Mouse (Mus musculus) heart, postnatal 0 days (tissue): Measurements from ENCODE around the gene C87977. TPM values are rescaled to one million over a fixed set of nuclear protein-coding genes. Genes with fewer than 3 reads are reported as not detected.
"Not testable (repeated sequence)": the region's sequence is repeated elsewhere in the genome, so short reads cannot be mapped to it uniquely, and the experiment has no call there.

ENCODE experiments used
- ATAC-seq: fragments of 200-750 bp; cut with Nextera tagmentation; 2 replicates; pipeline ENCODE4 v1.8.0; 2017; ENCODE audit warnings: low read depth, moderate number of reproducible peaks, moderate library complexity; ENCODE audit not compliant: insufficient read depth
- DNase-seq: peaks from one replicate; pipeline ENCODE4 v3.0.0-alpha.2; 2016; ENCODE audit warnings: low spot score
- H3K27ac ChIP-seq: fragments of 300-500 bp; sonication (generic); 2 replicates; pipeline ENCODE4 v1.5.1; 2014; ENCODE audit warnings: low read depth, mild to moderate bottlenecking
- H3K27me3 ChIP-seq: fragments of 300-500 bp; sonication (generic); 2 replicates; pipeline ENCODE4 v1.6.1; 2014; ENCODE audit warnings: low read length, mixed read lengths; ENCODE audit not compliant: control insufficient read depth, insufficient read depth
- H3K36me3 ChIP-seq: fragments of 300-500 bp; sonication (generic); replicated peaks from 2 replicates; pipeline ENCODE4 v1.6.1; 2014; ENCODE audit warnings: low read length, mixed read lengths; ENCODE audit not compliant: control insufficient read depth, insufficient read depth
- H3K4me1 ChIP-seq: fragments of 300-500 bp; sonication (generic); 2 replicates; pipeline ENCODE4 v1.6.1; 2014; ENCODE audit warnings: antibody characterized with exemption; ENCODE audit not compliant: control insufficient read depth, insufficient read depth
- H3K4me2 ChIP-seq: fragments of 300-500 bp; sonication (generic); 2 replicates; pipeline ENCODE4 v1.6.1; 2014; ENCODE audit warnings: low read depth, mild to moderate bottlenecking, low read length, moderate library complexity
- H3K4me3 ChIP-seq: fragments of 300-500 bp; sonication (generic); 2 replicates; pipeline ENCODE4 v1.5.1; 2014; ENCODE audit warnings: low read depth, low read length
- H3K9ac ChIP-seq: fragments of 300-500 bp; sonication (generic); replicated peaks from 2 replicates; pipeline ENCODE4 v1.6.1; 2014; ENCODE audit warnings: low read depth, low read length, mixed read lengths
- H3K9me3 ChIP-seq: fragments of 300-500 bp; sonication (generic); replicated peaks from 2 replicates; pipeline ENCODE4 v1.6.1; 2016; ENCODE audit warnings: low read length; ENCODE audit not compliant: control insufficient read depth
- CTCF ChIP-seq: IDR thresholded peaks from 2 replicates; pipeline ENCODE4 v1.5.1; 2016; ENCODE audit warnings: antibody characterized with exemption, control low read depth, low read depth
- EP300 ChIP-seq: IDR thresholded peaks from 2 replicates; pipeline ENCODE4 v1.6.1; 2016; ENCODE audit warnings: antibody characterized with exemption, low read depth
- WGBS: fragments of 180-500 bp; shearing (Covaris S2); extraction: QIAGEN DNeasy Blood & Tissue Kit; methylation state at CpG from one replicate; pipeline ENCODE4 v1.1.7; 2014; 5-methylcytosine and 5-hydroxymethylcytosine counted together
- polyA plus RNA-seq: library from polyadenylated mRNA; unstranded; fragments of >200 nt; fragmentation: Nextera tagmentation; extraction: Ambion mirVana; gene quantifications from 2 replicates; pipeline ENCODE4 v1.2.1, GENCODE M21; 2015
- total RNA-seq: library from RNA; depleted of rRNA; stranded (reverse); fragments of >200 nt; gene quantifications from 2 replicates; pipeline ENCODE4 v1.2.3, GENCODE M21; 2014; ENCODE audit warnings: low replicate concordance; rRNA removed

The C87977 gene
- total RNA-seq (not detected in 2 replicates), polyA plus RNA-seq (not detected in 2 replicates)

DNA sequence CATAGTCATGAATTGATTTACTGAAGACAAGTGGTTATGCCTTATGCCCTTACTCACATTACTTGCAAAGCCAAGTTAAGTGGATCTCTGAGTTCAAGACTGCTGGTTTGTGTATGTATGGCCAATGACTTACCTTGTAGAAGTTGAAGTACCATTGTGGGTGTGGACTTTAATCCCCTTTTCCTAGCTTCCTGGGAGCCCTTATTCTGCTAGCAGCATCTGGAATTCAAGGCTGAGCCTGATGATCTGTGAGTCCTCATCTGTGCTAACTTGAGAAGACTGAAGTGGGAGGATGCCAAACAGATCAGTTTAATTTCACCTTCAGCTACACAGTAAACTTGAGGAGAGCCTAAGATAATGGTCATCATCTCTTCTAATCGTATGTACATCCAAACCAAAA lies at the start of gene C87977:
TSS of gene C87977 (minus strand) at position 101 of the 400 bp plus-strand sequence.
- H3K27me3 ChIP-seq, H3K4me3 ChIP-seq, H3K9ac ChIP-seq, H3K36me3 ChIP-seq, DNase-seq, H3K27ac ChIP-seq, ATAC-seq, H3K4me1 ChIP-seq, H3K4me2 ChIP-seq, H3K9me3 ChIP-seq: not testable (repeated sequence)
- WGBS, result 64% methylated on average over 1 of the region's 1 CpGs

DNA sequence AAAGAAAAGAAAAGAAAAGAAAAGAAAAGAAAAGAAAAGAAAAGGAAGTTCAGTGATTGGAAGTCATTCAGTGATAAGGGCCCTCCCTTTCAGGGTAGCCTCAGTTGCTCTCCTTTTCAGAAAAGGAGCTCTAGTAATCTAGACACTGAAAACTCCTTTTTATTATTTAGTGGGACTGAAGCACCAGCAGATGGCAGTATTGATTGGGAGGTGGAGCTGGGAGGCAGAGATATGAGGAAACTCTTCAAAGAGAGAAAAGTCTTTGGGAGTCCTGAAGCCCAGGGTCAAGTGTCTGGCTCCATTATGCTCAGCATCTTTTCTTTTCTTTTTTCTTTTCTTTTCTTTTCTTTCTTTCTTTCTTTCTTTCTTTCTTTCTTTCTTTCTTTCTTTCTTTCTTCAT lies 41.6 kb upstream of the C87977 start:
- H3K27me3 ChIP-seq, H3K4me3 ChIP-seq, ATAC-seq, H3K4me1 ChIP-seq, H3K9ac ChIP-seq, H3K27ac ChIP-seq, DNase-seq, H3K36me3 ChIP-seq, H3K4me2 ChIP-seq, H3K9me3 ChIP-seq: not testable (repeated sequence)

GRCm38 (mm10) chr4:144190419-144190818 lies 22.7 kb downstream of the C87977 start, which contains the start of gene Oog2:
Oog2 (plus strand) TSS chr4:144190719.
- no peaks in the 10 kb centered on the region for H3K36me3 ChIP-seq

DNA sequence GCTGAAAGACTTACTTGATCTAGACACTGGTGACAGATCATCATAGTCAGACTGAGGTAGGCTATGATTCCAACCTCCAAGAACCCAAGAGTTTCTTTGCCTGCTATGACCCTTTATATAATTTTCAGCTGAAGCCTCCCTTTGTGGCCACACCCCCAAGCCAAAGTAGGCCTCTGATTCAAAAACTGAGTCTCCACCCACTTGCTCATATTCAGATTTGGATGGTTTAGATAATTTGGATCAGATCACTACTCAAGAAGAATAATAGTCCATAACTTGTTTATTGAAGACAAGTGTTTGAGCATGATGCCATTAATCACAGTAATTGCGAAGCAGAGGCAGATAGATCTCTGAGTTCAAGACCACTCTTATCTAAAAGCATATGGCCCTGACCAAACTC lies 50.6 kb downstream of the C87977 start, which contains the start of gene Oog3:
TSS of gene Oog3 (minus strand) at position 101 of the 400 bp plus-strand sequence.
- 71% methylated on average over 1 of the region's 1 CpGs for WGBS

More at GRCm38 (mm10) chr4:144190419-144190818, 22.7 kb downstream of the C87977 start, which contains the start of gene Oog2:
- no peak for DNase-seq
- no peaks in the 10 kb centered on the region for H3K27me3 ChIP-seq
- H3K4me2 ChIP-seq, result no peak within 1 kb of the TSS
- H3K27ac ChIP-seq, result no peak within 1 kb of the TSS
- no peak for ATAC-seq
- no peak within 1 kb of the TSS for H3K4me3 ChIP-seq
- H3K4me1 ChIP-seq, result no peaks in the 10 kb centered on the region
- 16% methylated on average over 1 of the region's 1 CpGs for WGBS
- H3K9ac ChIP-seq, result no peak within 1 kb of the TSS
- H3K9me3 ChIP-seq, result 0 out of 2 replicates have a peak, but pooled peaks cover 9% of the 10 kb centered on the region
- TF ChIP-seq EP300, result no peak

More for the DNA sequence above, 50.6 kb downstream of the C87977 start, which contains the start of gene Oog3:
- TF ChIP-seq EP300 (no peak), CTCF (no peak)
- DNase-seq, result no peak
- Histone ChIP-seq H3K9ac (no peak within 1 kb of the TSS), H3K4me1 (no peaks in the 10 kb centered on the region), H3K27me3 (no peaks in the 10 kb centered on the region), H3K9me3 (peaks cover 40% of the 10 kb centered on the region), H3K4me2 (no peak within 1 kb of the TSS), H3K36me3 (no peaks in the 10 kb centered on the region), H3K4me3 (no peak within 1 kb of the TSS), H3K27ac (no peak within 1 kb of the TSS)
- ATAC-seq, result no peak

Other genes with a start within 250 kb of the C87977 start
- gene Gm13101, start 246.4 kb downstream of the C87977 start, total RNA-seq, result not detected in 2 replicates
- gene Gm13101, start 246.4 kb downstream of the C87977 start, polyA plus RNA-seq, result not detected in 2 replicates
- gene Pramef17, start 218.9 kb downstream of the C87977 start, total RNA-seq, result not detected in 2 replicates
- gene Pramef17, start 218.9 kb downstream of the C87977 start, polyA plus RNA-seq, result not detected in 2 replicates
- not detected in 2 replicates for gene Pramel4, start 154.2 kb downstream of the C87977 start, total RNA-seq
- gene Pramel4, start 154.2 kb downstream of the C87977 start, polyA plus RNA-seq, result not detected in 2 replicates
- not detected in 2 replicates for gene Gm13102, start 106.8 kb downstream of the C87977 start, total RNA-seq
- gene Gm13102, start 106.8 kb downstream of the C87977 start, polyA plus RNA-seq, result not detected in 2 replicates
- not detected in 2 replicates for gene Oog3, start 50.7 kb downstream of the C87977 start, total RNA-seq
- gene Oog3, start 50.7 kb downstream of the C87977 start, polyA plus RNA-seq, result not detected in 2 replicates
- gene Oog2, start 22.6 kb downstream of the C87977 start, total RNA-seq, result not detected in 2 replicates
- gene Oog2, start 22.6 kb downstream of the C87977 start, polyA plus RNA-seq, result not detected in 2 replicates
- not detected in 2 replicates for gene Pramel5, start 67.2 kb upstream of the C87977 start, total RNA-seq
- gene Pramel5, start 67.2 kb upstream of the C87977 start, polyA plus RNA-seq, result not detected in 2 replicates
- not detected in 2 replicates for gene Gm13128, start 116.9 kb upstream of the C87977 start, total RNA-seq
- gene Gm13128, start 116.9 kb upstream of the C87977 start, polyA plus RNA-seq, result not detected in 2 replicates
- not detected in 2 replicates for gene Gm13119, start 144.6 kb upstream of the C87977 start, total RNA-seq
- not detected in 2 replicates for gene Gm13119, start 144.6 kb upstream of the C87977 start, polyA plus RNA-seq
- gene Pramef20, start 164.6 kb upstream of the C87977 start, total RNA-seq, result not detected in 2 replicates
- not detected in 2 replicates for gene Pramef20, start 164.6 kb upstream of the C87977 start, polyA plus RNA-seq
- not detected in 2 replicates for gene Pramef12, start 195.1 kb upstream of the C87977 start, total RNA-seq
- 0.05 TPM in 1 of 2 replicates, not detected in the other for gene Pramef12, start 195.1 kb upstream of the C87977 start, polyA plus RNA-seq
- gene 1700012P22Rik, start 225.5 kb upstream of the C87977 start, total RNA-seq, result not detected in 2 replicates
- not detected in 2 replicates for gene 1700012P22Rik, start 225.5 kb upstream of the C87977 start, polyA plus RNA-seq
- not detected in 2 replicates for gene Gm9944, start 240.0 kb upstream of the C87977 start, total RNA-seq
- not detected in 2 replicates for gene Gm9944, start 240.0 kb upstream of the C87977 start, polyA plus RNA-seq